In the genomic region with DNA sequence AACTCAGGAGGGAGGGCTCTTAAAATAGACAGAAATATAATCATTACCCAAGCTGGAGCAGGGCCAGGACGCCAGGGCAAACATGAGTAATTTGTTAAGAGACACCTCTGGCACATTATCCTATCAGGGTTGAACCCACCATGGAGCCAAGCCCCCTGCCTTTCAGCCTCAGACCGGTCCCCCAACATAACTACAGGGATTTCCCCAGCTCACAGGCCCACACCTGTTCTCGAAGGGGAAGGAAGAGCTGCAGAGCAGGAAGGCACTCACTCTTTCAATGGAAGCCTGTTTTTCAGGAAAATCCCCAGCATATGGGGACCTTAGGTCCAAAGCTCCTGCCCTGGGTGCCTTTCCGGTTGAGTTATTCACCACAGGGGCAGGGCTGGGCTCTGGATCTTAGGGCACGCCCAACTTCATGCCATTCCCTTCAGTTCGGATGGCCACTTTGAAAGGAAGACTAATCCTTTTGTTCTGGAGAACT, we compare ENCODE assay signal across 11 mouse cellular contexts. TPM values are rescaled to one million over a fixed set of nuclear protein-coding genes. Genes with fewer than 3 reads are reported as not detected.
DNase-seq lines count a peak whose midpoint lies in the region; ATAC-seq lines count a peak whose summit lies in the region.
"Had no signal": no experiment of that assay in that cellular context is flagged by ENCODE, and none has a peak within 500 bp of the region (broad histone marks: within the 10 kb centered on the region; RNA-seq: fewer than 3 reads in every experiment).

No protein-coding gene starts in this region.

- no peak for DNase-seq in forebrain, embryonic 11.5 days (ENCODE audit: low spot score)
- DNase-seq in urinary bladder, postnatal 14 days (ENCODE audit: low spot score), result peak; percentile 63
- no peak for DNase-seq in urinary bladder, adult 2 months (ENCODE audit: low spot score)
- DNase-seq in kidney, adult 9 months, result peak; percentile 91
- no peak for DNase-seq in thymus, postnatal 14 days
- no peak for DNase-seq in right cerebral cortex, postnatal 14 days
- no peak for DNase-seq in spleen, postnatal 10 days (ENCODE audit: low spot score in 2 of 2)
- DNase-seq: adrenal gland, postnatal 25 days; thymus, adult 2 months had no signal

- H3K9me3 ChIP-seq in forebrain, embryonic 11.5 days (ENCODE audit: control insufficient read depth, low read length), result no peaks in the 10 kb centered on the region
- no peaks in the 10 kb centered on the region for H3K9me3 ChIP-seq in forebrain, embryonic 16.5 days (ENCODE audit: control insufficient read depth, low read length)

- H3K9ac ChIP-seq in forebrain, embryonic 11.5 days (ENCODE audit: low read length), result no peak overlapping the region
- H3K9ac ChIP-seq in forebrain, embryonic 16.5 days (replicated peaks; ENCODE audit: low read depth, low read length), result no peak overlapping the region

- peaks cover 26% of the 10 kb centered on the region for H3K4me1 ChIP-seq in forebrain, embryonic 11.5 days (replicated peaks; ENCODE audit: control insufficient read depth, insufficient read depth, low read length)
- H3K4me1 ChIP-seq in forebrain, embryonic 16.5 days (replicated peaks; ENCODE audit: control insufficient read depth, insufficient read depth, low read length), result peaks cover 37% of the 10 kb centered on the region

- no peaks in the 10 kb centered on the region for H3K36me3 ChIP-seq in forebrain, embryonic 11.5 days (ENCODE audit: control insufficient read depth, insufficient read depth, low read length)
- H3K36me3 ChIP-seq in forebrain, embryonic 16.5 days (ENCODE audit: control insufficient read depth, insufficient read depth), result no peaks in the 10 kb centered on the region

- 6% methylated on average over 6 of the region's 6 CpGs for WGBS in forebrain, embryonic 11.5 days
- 6% methylated on average over 6 of the region's 6 CpGs for WGBS in forebrain, embryonic 16.5 days

- no peaks in the 10 kb centered on the region for H3K27me3 ChIP-seq in forebrain, embryonic 11.5 days (ENCODE audit: control insufficient read depth, insufficient read depth, low read length)
- H3K27me3 ChIP-seq in forebrain, embryonic 16.5 days (replicated peaks; ENCODE audit: control insufficient read depth, insufficient read depth, low read length), result no peaks in the 10 kb centered on the region

- peak; percentile 51; the same call in 1 of the 2 replicates for ATAC-seq in forebrain, embryonic 11.5 days (replicated peaks; ENCODE audit: low FRiP score)
- ATAC-seq in forebrain, embryonic 16.5 days, result no peak

- no peak overlapping the region for H3K4me3 ChIP-seq in forebrain, embryonic 11.5 days (ENCODE audit: low read depth, low read length)
- H3K4me3 ChIP-seq in forebrain, embryonic 16.5 days (replicated peaks; ENCODE audit: low read length), result no peak overlapping the region
- H3K4me3 ChIP-seq: erythroblast, embryonic 14.5 days had no signal

- H3K4me2 ChIP-seq in forebrain, embryonic 11.5 days (ENCODE audit: low read depth, low read length, severe bottlenecking), result no peak overlapping the region
- H3K4me2 ChIP-seq in forebrain, embryonic 16.5 days (ENCODE audit: low read length), result no peak overlapping the region

- H3K27ac ChIP-seq in forebrain, embryonic 11.5 days (ENCODE audit: low read depth, low read length), result peak overlapping the region; percentile 13; the same call in 1 of the 2 replicates
- no peak overlapping the region for H3K27ac ChIP-seq in forebrain, embryonic 16.5 days (ENCODE audit: low read length)

RNA-seq across cellular contexts. Expression of a gene that starts 10.8 kb away (rescaled TPM):
- polyA plus RNA-seq in forebrain, embryonic 11.5 days (2014; fragmentation: Nextera tagmentation; extraction: Ambion mirVana), result 93.6 and 99.4 TPM in 2 replicates
- polyA plus RNA-seq in forebrain, embryonic 16.5 days (2015; fragmentation: Nextera tagmentation; extraction: Ambion mirVana), result 39.2 and 52.1 TPM in 2 replicates
- 80.2 and 89.9 TPM in 2 replicates for polyA plus RNA-seq in urinary bladder, adult 2 months (2012; rRNA removed)
- polyA plus RNA-seq: erythroblast, embryonic 14.5 days had no signal

RNA-seq across cellular contexts. Expression of a gene that starts 11.8 kb away (rescaled TPM):
- 137 and 150 TPM in 2 replicates for polyA plus RNA-seq in forebrain, embryonic 11.5 days (2014; fragmentation: Nextera tagmentation; extraction: Ambion mirVana)
- 74.6 and 85.2 TPM in 2 replicates for polyA plus RNA-seq in forebrain, embryonic 16.5 days (2015; fragmentation: Nextera tagmentation; extraction: Ambion mirVana)
- 83.1 and 99.4 TPM in 2 replicates for polyA plus RNA-seq in urinary bladder, adult 2 months (2012; rRNA removed)

Comparison
In these comparisons a context has a peak if more than half of its experiments do, and no peak if none do; other contexts are left out.
1. DNase-seq: peak in urinary bladder, postnatal 14 days (single experiment) and kidney, adult 9 months (single experiment); none in forebrain, embryonic 11.5 days (single experiment), urinary bladder, adult 2 months (single experiment), thymus, postnatal 14 days (single experiment), right cerebral cortex, postnatal 14 days (single experiment) and spleen, postnatal 10 days (0 of 2).